Mouse (Mus musculus) cerebellum, adult 2 months (tissue): Measurements from ENCODE around the gene Alox12. TPM values are rescaled to one million over a fixed set of nuclear protein-coding genes. Genes with fewer than 3 reads are reported as not detected.
A peak's percentile ranks its signal among the peaks of the same experiment; 100 is the strongest.

Experiments
- DNase-seq, 2 experiments: peaks; one replicate each; pipeline ENCODE4 v3.0.0; 2021
- H3K27ac ChIP-seq: fragments of 200-500 bp; 2 replicates; pipeline ENCODE4 v1.5.1; 2012; ENCODE audit warnings: low read length, control low read depth, inconsistent platforms; ENCODE audit not compliant: insufficient read depth
- H3K27me3 ChIP-seq: fragments of 200-500 bp; 2 replicates; pipeline ENCODE4 v1.6.1; 2012; ENCODE audit warnings: inconsistent platforms, mild to moderate bottlenecking, low read length, moderate library complexity; ENCODE audit not compliant: control insufficient read depth, insufficient read depth
- H3K4me1 ChIP-seq: fragments of 200-500 bp; 2 replicates; pipeline ENCODE4 v1.6.1; 2011; ENCODE audit warnings: low read length; ENCODE audit not compliant: control insufficient read depth, insufficient read depth
- H3K4me3 ChIP-seq: fragments of 200-500 bp; replicated peaks from 2 replicates; pipeline ENCODE3; 2011; ENCODE audit warnings: mild to moderate bottlenecking, low read depth, low read length, control low read depth; ENCODE audit not compliant: insufficient read depth
- CTCF ChIP-seq: fragments of 200-500 bp; IDR thresholded peaks from 2 replicates; pipeline ENCODE4 v1.5.1; 2011; ENCODE audit warnings: low read depth, mild to moderate bottlenecking, control low read depth, low read length, moderate library complexity, borderline replicate concordance; ENCODE audit not compliant: insufficient read depth
- POLR2A ChIP-seq: fragments of 200-500 bp; IDR thresholded peaks from 2 replicates; pipeline ENCODE4 v1.6.1; 2011; ENCODE audit warnings: low read length, control low read depth, borderline replicate concordance; ENCODE audit not compliant: insufficient read depth
- WGBS: fragments of 180-500 bp; shearing (Covaris S2); methylation state at CpG from one replicate; pipeline ENCODE4 v1.1.7; 2018; 5-methylcytosine and 5-hydroxymethylcytosine counted together
- polyA plus RNA-seq: library from polyadenylated mRNA; depleted of rRNA; stranded (reverse); fragments of >200 nt; gene quantifications from 2 replicates; pipeline ENCODE4 v1.2.3, GENCODE M21; 2012

The Alox12 gene
- polyA plus RNA-seq, 1 experiment = 1.2 TPM

GRCm38 (mm10) chr11:70238591-70239440 lies 16.3 kb downstream of the Alox12 start:
- DNase-seq = peak; percentile 41 to 45
- H3K27ac ChIP-seq = peak overlapping the region; percentile 84
- peaks cover 10% of the 10 kb centered on the region for H3K4me1 ChIP-seq
- no peaks in the 10 kb centered on the region for H3K27me3 ChIP-seq
- 3% methylated on average over 23 of the region's 23 CpGs for WGBS
- H3K4me3 ChIP-seq = peak overlapping the region; percentile 97
- TF ChIP-seq POLR2A (no peak), CTCF (no peak)

- DNase-seq = peak; percentile 98 to 99
- TF ChIP-seq POLR2A (peak; percentile 85; the same call in 1 of the 2 replicates), CTCF (peak; percentile 56; the same call in 1 of the 2 replicates)
- WGBS = under 1% methylated on average over 70 of the region's 70 CpGs
- Histone ChIP-seq H3K27ac (peak within 1 kb of the TSS; percentile 84), H3K4me3 (peak within 1 kb of the TSS; percentile 97), H3K27me3 (no peaks in the 10 kb centered on the region), H3K4me1 (peaks cover 10% of the 10 kb centered on the region)
Measured at GRCm38 (mm10) chr11:70237457-70238167, 17.5 kb downstream of the Alox12 start, which contains the start of gene 0610010K14Rik. 0610010K14Rik (minus strand) TSS chr11:70237914.

GRCm38 (mm10) chr11:70236717-70237116 lies 18.4 kb downstream of the Alox12 start:
- Histone ChIP-seq H3K27me3 (no peaks in the 10 kb centered on the region), H3K4me3 (peak overlapping the region; percentile 97), H3K27ac (peak overlapping the region; percentile 19; the same call in 1 of the 2 replicates), H3K4me1 (peaks cover 10% of the 10 kb centered on the region)
- TF ChIP-seq POLR2A = 0 out of 2 replicates have a peak, but pooled peaks have one; percentile 22
- TF ChIP-seq CTCF = no peak
- DNase-seq = peak; percentile 29 to 39
- WGBS = 11% methylated on average over 7 of the region's 7 CpGs

- Histone ChIP-seq H3K27me3 (no peaks in the 10 kb centered on the region), H3K27ac (no peak overlapping the region), H3K4me1 (peaks cover 10% of the 10 kb centered on the region), H3K4me3 (no peak overlapping the region)
- peak in 1 of 2 experiments; percentile 21 for DNase-seq
- WGBS = 71% methylated on average over 12 of the region's 12 CpGs
- TF ChIP-seq POLR2A (no peak), CTCF (no peak)
Measured at GRCm38 (mm10) chr11:70235254-70235900, 19.8 kb downstream of the Alox12 start.

GRCm38 (mm10) chr11:70234497-70234896 lies 20.7 kb downstream of the Alox12 start:
- 49% methylated on average over 8 of the region's 8 CpGs for WGBS
- peak overlapping the region; percentile 39; the same call in 1 of the 2 replicates for H3K27ac ChIP-seq
- peak overlapping the region; percentile 52 for H3K4me3 ChIP-seq
- H3K4me1 ChIP-seq = peaks cover 10% of the 10 kb centered on the region
- DNase-seq = no peak
- H3K27me3 ChIP-seq = no peaks in the 10 kb centered on the region
- no peak for TF ChIP-seq CTCF
- TF ChIP-seq POLR2A = no peak

- TF ChIP-seq CTCF = no peak
- no peak for TF ChIP-seq POLR2A
- Histone ChIP-seq H3K27me3 (no peaks in the 10 kb centered on the region), H3K4me1 (peaks cover 10% of the 10 kb centered on the region), H3K27ac (peak overlapping the region; percentile 39; the same call in 1 of the 2 replicates), H3K4me3 (peak overlapping the region; percentile 52)
- peak in 1 of 2 experiments; percentile 40 for DNase-seq
- WGBS = 30% methylated on average over 5 of the region's 5 CpGs
Measured at GRCm38 (mm10) chr11:70234037-70234436, 21.1 kb downstream of the Alox12 start.

GRCm38 (mm10) chr11:70233016-70233415 lies 22.1 kb downstream of the Alox12 start:
- TF ChIP-seq POLR2A (0 out of 2 replicates have a peak, but pooled peaks have one; percentile 21), CTCF (no peak)

More at GRCm38 (mm10) chr11:70233016-70233415, 22.1 kb downstream of the Alox12 start:
- Histone ChIP-seq H3K4me1 (peaks cover 10% of the 10 kb centered on the region), H3K27me3 (no peaks in the 10 kb centered on the region), H3K4me3 (peak overlapping the region; percentile 80), H3K27ac (peak overlapping the region; percentile 86)
- peak in 1 of 2 experiments; percentile 71 for DNase-seq
- WGBS = 2% methylated on average over 8 of the region's 8 CpGs
